Mouse (Mus musculus): ENCODE measurements at regions not wholly inside any gene's neighbourhood (a gene's known extent, or its start where the extent isn't known, plus 50 kb on each side); places are given as distances from the start of the nearest gene placed in this dataset.

GRCm38 (mm10) chr6:127252000-127252721 is 100.2 kb upstream of the Ccnd2 start:
- DNase-seq, result peak; percentile 72

GRCm38 (mm10) chr6:127253935-127254334 is 101.9 kb upstream of the Ccnd2 start:
- DNase-seq, result no peak

- DNase-seq, result no peak
These were observed 112.1 kb upstream of the Ccnd2 start for GRCm38 (mm10) chr6:127263903-127264680.

- no peak for DNase-seq
These were observed 113.2 kb upstream of the Ccnd2 start for GRCm38 (mm10) chr6:127265063-127265775.

- DNase-seq, result peak; percentile 86
These were observed 114.2 kb upstream of the Ccnd2 start for GRCm38 (mm10) chr6:127265901-127266812.

GRCm38 (mm10) chr6:127266813-127267165 is 114.8 kb upstream of the Ccnd2 start:
- DNase-seq, result peak; percentile 26

- no peak for DNase-seq
These were observed 117.0 kb upstream of the Ccnd2 start for GRCm38 (mm10) chr6:127269021-127269420.

GRCm38 (mm10) chr6:127269525-127270044 is 117.6 kb upstream of the Ccnd2 start:
- DNase-seq, result no peak

- no peak for DNase-seq
These were observed 118.8 kb upstream of the Ccnd2 start for GRCm38 (mm10) chr6:127270774-127271173.

- DNase-seq, result no peak
These were observed 119.4 kb upstream of the Ccnd2 start for GRCm38 (mm10) chr6:127271418-127271817.

GRCm38 (mm10) chr6:127272630-127273029 is 120.6 kb upstream of the Ccnd2 start:
- DNase-seq, result peak; percentile 41

GRCm38 (mm10) chr6:127274732-127275429 is 122.9 kb upstream of the Ccnd2 start:
- no peak for DNase-seq

GRCm38 (mm10) chr6:127275430-127275784 is 123.4 kb upstream of the Ccnd2 start:
- DNase-seq, result no peak

GRCm38 (mm10) chr6:127276362-127276761 is 124.4 kb upstream of the Ccnd2 start:
- no peak for DNase-seq

GRCm38 (mm10) chr6:127278402-127278801 is 126.4 kb upstream of the Ccnd2 start:
- DNase-seq, result no peak

- DNase-seq, result no peak
These were observed 132.2 kb upstream of the Ccnd2 start for GRCm38 (mm10) chr6:127284226-127284625.

GRCm38 (mm10) chr6:127286681-127287476 is 134.9 kb upstream of the Ccnd2 start:
- DNase-seq, result no peak

- no peak for DNase-seq
These were observed 137.0 kb upstream of the Ccnd2 start for GRCm38 (mm10) chr6:127288946-127289345.

GRCm38 (mm10) chr6:127291937-127292336 is 139.9 kb upstream of the Ccnd2 start:
- DNase-seq, result no peak

- no peak for DNase-seq
These were observed 141.8 kb upstream of the Ccnd2 start for GRCm38 (mm10) chr6:127293829-127294228.
